Mouse (Mus musculus) kidney, postnatal 10 days (tissue): ENCODE measurements around the gene Cltb.
"Not testable (repeated sequence)": the region's sequence is repeated elsewhere in the genome, so short reads cannot be mapped to it uniquely, and the experiment has no call there.

Experiments
- DNase-seq: peaks from one replicate; pipeline ENCODE4 v3.0.0; 2021; ENCODE audit warnings: mixed read lengths

Gene Cltb

GRCm38 (mm10) chr13:54610972-54611754 lies at the start of gene Cltb:
Gene Cltb (minus strand): TSS chr13:54611344.
- DNase-seq: peak; percentile 95

GRCm38 (mm10) chr13:54660877-54661276 lies 49.7 kb upstream of the Cltb start:
- DNase-seq: no peak

- no peak for DNase-seq
Observed at GRCm38 (mm10) chr13:54650461-54650860, 39.3 kb upstream of the Cltb start.

DNA sequence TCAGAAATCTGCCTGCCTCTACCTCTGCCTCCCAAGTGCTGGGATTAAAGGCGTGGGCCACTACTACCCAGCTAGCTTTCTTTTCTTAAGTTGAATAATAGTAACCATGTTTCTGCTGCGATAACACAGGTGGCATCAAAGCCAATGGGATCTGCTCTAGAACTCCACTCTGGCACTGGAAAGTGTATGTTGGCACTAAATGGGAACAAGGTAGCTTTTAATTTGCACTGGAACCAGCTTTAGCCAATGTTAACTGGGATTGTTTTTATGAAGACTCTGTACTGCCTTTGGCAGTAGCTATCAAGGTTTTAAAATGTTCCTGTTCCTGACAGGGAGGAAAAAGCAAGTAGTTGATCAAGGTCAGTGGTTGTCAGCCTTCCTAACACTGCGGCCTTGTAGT lies 23.9 kb upstream of the Cltb start:
- DNase-seq: no peak

DNA sequence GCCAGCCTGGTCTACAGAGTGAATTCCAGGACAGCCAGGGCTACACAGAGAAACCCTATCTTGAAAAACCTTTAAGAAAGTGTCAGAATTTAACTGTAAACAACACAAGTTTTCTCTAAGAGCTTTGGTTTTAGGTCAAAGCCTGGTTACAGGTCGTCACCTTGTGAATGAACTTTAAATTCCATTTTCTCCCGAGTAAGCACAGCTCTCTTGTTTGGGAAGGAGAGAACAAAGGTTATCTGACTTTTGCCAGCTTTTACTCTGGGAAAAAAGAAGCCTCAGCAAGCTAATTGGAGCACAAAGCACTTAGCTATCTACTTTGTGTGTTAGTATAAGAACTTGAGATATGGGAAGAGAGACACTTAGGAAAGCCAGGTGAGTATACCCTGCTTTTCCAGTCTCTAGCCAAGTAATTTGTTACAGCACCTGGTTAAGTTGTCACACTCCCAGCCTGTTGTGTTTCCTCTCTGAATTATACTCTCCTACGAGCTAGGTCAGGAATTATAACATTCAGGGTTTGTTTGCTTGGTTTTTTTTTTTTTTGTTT lies 21.7 kb upstream of the Cltb start:
- DNase-seq: no peak

DNA sequence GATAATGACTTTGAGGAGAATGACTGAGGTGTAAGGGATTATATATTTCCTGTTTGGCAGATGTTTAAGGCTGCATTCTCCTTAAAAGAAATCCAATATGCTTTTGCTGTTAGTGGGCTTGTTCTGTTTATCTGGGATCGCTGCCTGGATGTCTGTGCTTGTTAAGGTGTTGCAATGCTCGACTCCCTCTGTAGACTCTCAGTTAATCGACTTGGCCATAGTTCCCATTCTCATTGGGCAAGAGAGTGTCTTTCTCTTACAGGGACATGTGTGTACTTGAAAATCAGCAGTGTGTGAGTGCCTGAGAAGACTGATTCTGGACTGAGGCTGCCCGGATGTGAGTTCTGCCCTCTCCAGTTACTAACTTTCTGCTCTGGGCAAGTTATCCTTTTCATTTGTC lies 18.0 kb upstream of the Cltb start:
- no peak for DNase-seq

DNA sequence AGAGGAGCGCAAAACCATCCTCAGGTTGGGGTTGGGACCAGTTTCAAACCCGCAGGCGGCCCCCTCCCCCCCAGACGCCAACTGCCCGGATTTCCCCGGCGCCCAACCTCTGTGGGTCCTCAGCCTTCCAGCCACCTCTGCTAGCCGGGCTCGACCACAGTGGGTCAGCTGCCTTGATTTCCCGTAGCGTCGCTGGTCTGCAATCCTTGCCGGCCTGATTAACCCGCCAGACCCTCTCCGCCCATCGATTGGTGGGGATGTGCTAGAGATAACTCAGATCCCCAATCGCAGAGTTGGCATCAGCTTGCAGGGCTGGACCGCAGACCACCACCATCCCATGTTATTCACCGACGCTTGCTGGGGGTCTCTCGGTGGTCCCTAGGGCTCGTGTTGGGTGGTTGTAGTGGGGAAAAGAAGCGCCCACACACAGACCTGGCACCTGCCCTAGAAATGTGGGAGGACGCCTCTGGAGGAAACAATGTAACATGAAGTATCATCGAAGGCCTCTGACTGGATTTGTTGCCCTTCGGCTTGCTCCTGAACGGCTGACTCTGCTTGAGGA lies 10.9 kb upstream of the Cltb start:
- DNase-seq: no peak

- peak; percentile 99 for DNase-seq
Observed at GRCm38 (mm10) chr13:54621155-54621932, 10.2 kb upstream of the Cltb start, which contains the start of gene Faf2. Gene Faf2 (plus strand): TSS chr13:54621784.

- no peak for DNase-seq
Observed at GRCm38 (mm10) chr13:54616998-54617397, 5.9 kb upstream of the Cltb start.

DNA sequence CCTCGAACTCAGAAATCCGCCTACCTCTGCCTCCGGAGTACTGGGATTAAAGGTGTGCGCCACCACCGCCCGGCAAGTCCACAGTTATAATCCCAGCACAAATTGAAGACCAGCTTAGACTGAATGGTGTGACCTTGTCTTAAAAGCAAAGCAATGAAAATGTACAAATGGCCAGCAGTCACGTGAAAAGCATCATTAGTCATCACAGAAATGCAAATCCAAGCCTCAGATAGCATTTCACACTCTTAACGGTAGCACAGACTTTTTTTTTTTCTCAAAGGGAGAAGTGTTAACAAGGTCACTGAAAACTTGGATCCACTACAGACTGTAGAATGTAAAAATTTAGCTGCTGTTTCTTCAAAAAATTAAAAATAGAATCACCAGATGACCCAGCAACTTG lies 5.2 kb upstream of the Cltb start:
- DNase-seq: no peak

DNA sequence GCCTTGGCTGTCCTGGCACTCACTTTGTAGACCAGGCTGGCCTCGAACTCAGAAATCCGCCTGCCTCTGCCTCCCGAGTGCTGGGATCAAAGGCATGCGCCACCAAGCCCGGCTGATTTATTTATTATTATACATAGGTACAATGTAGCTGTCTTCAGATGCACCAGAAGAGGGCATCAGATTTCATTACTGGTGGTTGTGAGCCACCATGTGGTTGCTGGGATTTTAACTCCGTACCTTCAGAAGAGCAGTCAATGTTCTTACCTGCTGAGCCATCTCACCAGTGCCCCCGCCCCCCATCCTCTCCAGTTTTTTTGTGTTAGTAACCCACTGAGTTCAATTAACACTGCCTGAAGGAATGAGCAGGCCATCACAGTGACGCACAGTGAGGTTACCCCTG lies 2.0 kb upstream of the Cltb start:
- DNase-seq: not testable (repeated sequence)

- no peak for DNase-seq
Observed at GRCm38 (mm10) chr13:54610613-54610971, 552 bp downstream of the Cltb start.

GRCm38 (mm10) chr13:54609301-54609700 lies 1.8 kb downstream of the Cltb start:
- no peak for DNase-seq

- no peak for DNase-seq
Observed at GRCm38 (mm10) chr13:54608666-54609065, 2.5 kb downstream of the Cltb start.

DNA sequence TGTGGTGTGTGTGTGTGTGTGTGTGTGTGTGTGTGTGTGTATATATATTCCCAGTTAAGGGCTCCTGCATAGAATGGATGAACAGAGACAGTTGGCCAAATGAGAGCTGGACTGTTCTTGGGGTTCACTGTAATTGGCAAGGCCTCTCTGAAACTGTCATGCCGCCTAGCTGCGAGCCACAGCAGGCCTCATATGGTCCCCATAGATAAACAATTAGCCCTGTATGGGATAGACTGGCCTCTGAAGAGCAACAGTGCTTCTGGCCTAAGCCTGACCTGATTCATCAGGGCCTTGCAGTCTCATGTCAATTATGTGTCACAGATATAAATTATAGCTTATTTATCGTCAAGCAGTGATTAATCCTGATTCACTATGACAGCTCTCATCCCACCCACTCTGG lies 3.1 kb downstream of the Cltb start:
- DNase-seq: no peak

- DNase-seq: no peak
Observed at GRCm38 (mm10) chr13:54607204-54607603, 3.9 kb downstream of the Cltb start.

- DNase-seq: no peak
Observed at GRCm38 (mm10) chr13:54605426-54605825, 5.7 kb downstream of the Cltb start.

DNA sequence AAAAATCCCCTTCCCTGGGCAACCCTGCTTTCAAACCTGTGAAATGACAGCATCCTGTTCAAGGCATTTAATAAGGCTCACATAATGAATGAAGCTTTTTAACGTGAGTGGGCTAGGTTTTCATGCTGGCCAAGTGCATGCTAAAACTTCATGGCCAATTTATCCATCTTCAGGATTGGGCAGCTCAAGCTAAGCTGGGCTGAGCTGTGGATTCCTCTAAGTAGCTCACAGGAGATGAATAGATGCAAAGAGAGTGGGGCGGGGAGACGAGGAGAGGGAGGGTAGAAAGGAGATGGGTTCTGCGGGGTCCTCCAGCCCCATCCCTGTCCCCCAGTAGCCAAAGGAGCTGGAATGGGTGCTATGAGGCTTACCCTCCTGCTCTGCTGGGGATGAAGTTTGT lies 6.9 kb downstream of the Cltb start:
- DNase-seq: no peak

DNA sequence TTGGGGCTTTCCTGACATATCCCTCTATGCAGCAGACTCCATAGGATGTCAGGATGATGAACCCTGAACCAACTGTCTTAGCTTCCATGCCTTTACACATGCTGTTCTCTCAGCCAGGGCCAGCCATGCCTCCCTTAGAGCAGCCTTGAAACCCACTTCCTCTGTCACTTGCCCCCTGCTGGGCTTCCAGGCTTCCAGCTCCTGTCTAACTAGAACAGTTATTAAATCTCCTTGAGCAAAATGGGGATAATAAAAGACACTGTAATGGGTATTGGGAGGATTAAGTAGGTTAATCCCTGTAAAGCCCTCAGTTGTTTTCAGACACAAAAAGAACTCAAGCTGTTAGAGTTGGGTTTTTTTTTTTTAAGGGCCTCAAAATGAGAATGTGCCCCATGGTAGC lies 7.6 kb downstream of the Cltb start:
- DNase-seq: no peak

DNA sequence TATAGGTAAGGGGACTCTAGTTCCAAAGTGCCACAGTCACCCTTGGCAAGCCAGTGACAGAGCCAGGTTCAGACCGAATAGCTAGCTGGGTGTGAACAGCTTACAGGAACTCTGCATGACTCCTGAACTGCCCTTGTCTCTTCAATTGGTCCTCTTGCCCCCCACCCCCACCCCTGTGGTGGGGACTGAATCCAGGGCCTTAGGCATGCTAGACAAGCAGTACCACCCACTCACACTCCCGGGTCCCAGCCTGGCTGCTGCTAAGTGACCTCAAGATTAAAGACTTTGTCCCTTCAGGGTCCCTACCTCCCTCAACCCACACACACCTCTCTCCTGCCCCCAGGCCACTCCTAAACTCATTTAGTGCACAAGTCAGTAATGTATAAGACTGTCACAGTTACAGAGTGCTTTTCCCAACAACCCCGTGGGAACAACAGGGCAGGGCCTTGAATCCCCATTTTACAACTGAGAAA lies 8.5 kb downstream of the Cltb start:
- DNase-seq: no peak

DNA sequence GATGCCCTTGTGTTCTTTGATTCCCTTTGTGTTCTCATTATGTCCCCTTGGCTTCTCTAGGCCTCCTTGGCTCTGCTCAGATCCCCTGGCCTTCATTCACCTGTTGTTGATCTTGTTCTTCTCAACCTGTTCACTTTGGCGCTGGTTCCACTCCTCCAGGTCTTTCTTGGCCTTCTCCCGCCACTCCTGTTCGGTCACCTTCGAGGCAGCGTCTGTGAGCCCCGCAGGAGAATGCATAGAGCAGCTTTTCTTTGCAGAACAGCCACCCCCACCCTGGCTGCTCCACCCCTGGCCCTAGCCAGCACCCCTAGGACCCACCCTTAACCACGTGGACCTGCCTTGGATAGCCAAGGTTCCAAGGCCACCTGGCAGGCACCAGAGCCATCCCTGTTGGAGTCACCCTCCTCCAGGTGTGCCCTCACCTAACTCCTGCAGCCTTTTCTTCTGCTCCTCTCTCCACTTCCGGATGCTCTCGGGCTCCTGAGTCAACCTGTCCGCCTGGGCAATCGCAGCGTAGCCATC lies 12.5 kb downstream of the Cltb start:
- DNase-seq: no peak

DNA sequence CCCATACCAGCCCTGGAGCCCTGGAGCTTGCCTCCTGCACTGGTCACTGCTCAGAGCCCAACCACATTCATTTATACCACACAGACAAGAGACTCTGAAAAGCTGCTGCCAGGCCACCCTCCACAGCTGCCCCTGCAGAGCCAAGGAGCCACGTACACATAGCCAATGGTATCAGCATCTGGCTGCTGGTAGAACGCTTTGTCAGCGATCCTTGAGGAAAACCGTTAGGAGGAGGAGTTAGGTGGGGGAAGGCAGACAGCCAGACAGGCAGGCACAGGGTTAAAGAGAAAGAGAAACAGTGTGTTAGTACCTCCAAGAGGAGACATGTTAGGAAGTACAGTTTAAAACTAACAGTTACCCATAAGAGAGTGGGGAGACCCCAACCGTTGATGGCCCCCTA lies 14.3 kb downstream of the Cltb start:
- no peak for DNase-seq

GRCm38 (mm10) chr13:54596107-54596690 lies 14.9 kb downstream of the Cltb start:
- no peak for DNase-seq
